Mouse (Mus musculus) CD4-positive naive resting alpha-beta T cell, adult 57 days (primary cell): ENCODE measurements around the gene Cetn3. TPM values are rescaled to one million over a fixed set of nuclear protein-coding genes. Genes with fewer than 3 reads are reported as not detected.

Experiments used
- total RNA-seq: library from RNA; stranded (reverse); gene quantifications from one replicate; pipeline ENCODE4 v1.2.4, GENCODE M21; 2023

Gene Cetn3
- total RNA-seq = 87.3 TPM

GRCm38 (mm10) chr13:81782971-81783404 lies at the start of gene Cetn3:
Gene Cetn3, plus strand, starts transcription at chr13:81783077.

Other genes starting within 250 kb of the Cetn3 start
- not detected for gene Adgrv1, start 149.9 kb upstream of the Cetn3 start, total RNA-seq
- gene Lysmd3, start 125.4 kb upstream of the Cetn3 start, total RNA-seq = 44.0 TPM
- 7.3 TPM for gene Polr3g, start 72.1 kb upstream of the Cetn3 start, total RNA-seq
- gene Mblac2, start 71.7 kb upstream of the Cetn3 start, total RNA-seq = 6.8 TPM